Mouse (Mus musculus) MEL (cell line): ENCODE measurements at regions not wholly inside any gene's neighbourhood (a gene's known extent, or its start where the extent isn't known, plus 50 kb on each side); places are given as distances from the start of the nearest gene placed in this dataset.
"Not testable (repeated sequence)": the region's sequence is repeated elsewhere in the genome, so short reads cannot be mapped to it uniquely, and the experiment has no call there.

Source experiments
- DNase-seq: peaks from one replicate; pipeline ENCODE4 v3.0.0; 2011; ENCODE audit warnings: low read depth, low spot score
- H3K27ac ChIP-seq: 2 replicates; pipeline ENCODE4 v1.5.1; 2012; ENCODE audit warnings: low read depth, mild to moderate bottlenecking, control low read depth, low read length, moderate library complexity; ENCODE audit not compliant: control insufficient read depth
- H3K27me3 ChIP-seq, 2 experiments: fragments of 150-350 bp in 1 of 2; sonication (generic) in 1 of 2; 2 replicates each; pipeline ENCODE4 v1.6.1; 2012; ENCODE audit warnings: low read length in 2 of 2, mild to moderate bottlenecking in 2 of 2, improper control_type of control experiment in 1 of 2, moderate library complexity in 1 of 2; ENCODE audit not compliant: insufficient read depth in 2 of 2, control insufficient read depth in 1 of 2
- H3K36me3 ChIP-seq, 2 experiments: 2 replicates each; pipeline ENCODE4 v1.6.1; 2012 to 2014; ENCODE audit warnings: low read length in 2 of 2, improper control_type of control experiment in 1 of 2, inconsistent platforms in 1 of 2, mild to moderate bottlenecking in 1 of 2; ENCODE audit not compliant: insufficient read depth in 2 of 2, control insufficient read depth in 1 of 2
- H3K4me1 ChIP-seq, 2 experiments: fragments of 150-350 bp in 1 of 2; sonication (generic) in 1 of 2; 2 replicates each; pipeline ENCODE4 v1.6.1; 2012; ENCODE audit warnings: low read length in 2 of 2, improper control_type of control experiment in 1 of 2, mild to moderate bottlenecking in 1 of 2; ENCODE audit not compliant: insufficient read depth in 2 of 2, control insufficient read depth in 1 of 2
- H3K4me3 ChIP-seq, 2 experiments: fragments of 150-350 bp in 1 of 2; sonication (generic) in 1 of 2; 2 replicates each; pipeline ENCODE4 v1.5.1; 2012; ENCODE audit warnings: low read depth in 2 of 2, low read length in 2 of 2, mild to moderate bottlenecking in 2 of 2, moderate library complexity in 2 of 2, control low read depth in 1 of 2, improper control_type of control experiment in 1 of 2; ENCODE audit not compliant: control insufficient read depth in 1 of 2, insufficient read depth in 1 of 2
- H3K79me2 ChIP-seq: 2 replicates; pipeline ENCODE4 v1.6.1; 2012; ENCODE audit warnings: mild to moderate bottlenecking, low read length, moderate library complexity; ENCODE audit not compliant: control insufficient read depth, poor library complexity, insufficient read depth
- H3K9ac ChIP-seq: 2 replicates; pipeline ENCODE4 v1.6.1; 2012; ENCODE audit warnings: low read depth, mild to moderate bottlenecking, control low read depth, low read length, moderate library complexity; ENCODE audit not compliant: control insufficient read depth, poor library complexity, severe bottlenecking
- H3K9me3 ChIP-seq: fragments of 150-350 bp; sonication (generic); replicated peaks from 2 replicates; pipeline ENCODE4 v1.6.1; 2012; ENCODE audit warnings: mild to moderate bottlenecking, low read length, improper control_type of control experiment, moderate library complexity; ENCODE audit not compliant: insufficient read depth
- BHLHE40 ChIP-seq: IDR thresholded peaks from 2 replicates; pipeline ENCODE4 v1.6.1; 2012; ENCODE audit warnings: low read depth, mild to moderate bottlenecking, inconsistent platforms, low read length, improper control_type of control experiment, borderline replicate concordance
- CHD2 ChIP-seq: IDR thresholded peaks from 2 replicates; pipeline ENCODE4 v1.6.1; 2011; ENCODE audit warnings: low read length, improper control_type of control experiment
- CTCF ChIP-seq, 3 experiments: IDR thresholded peaks in 2 of 3; conservative IDR thresholded peaks in 1 of 3; 2 replicates each; pipeline ENCODE4 v1.5.1; 2011 to 2012; ENCODE audit warnings: low read length in 3 of 3, low read depth in 2 of 3, mild to moderate bottlenecking in 2 of 3, improper control_type of control experiment in 1 of 3, inconsistent platforms in 1 of 3, mixed read lengths in 1 of 3, moderate library complexity in 1 of 3; ENCODE audit not compliant: control insufficient read depth in 1 of 3, insufficient read depth in 1 of 3, poor library complexity in 1 of 3, severe bottlenecking in 1 of 3
- EP300 ChIP-seq, 2 experiments: IDR thresholded peaks; 2 replicates each; pipeline ENCODE4 v1.6.1; 2011; ENCODE audit warnings: improper control_type of control experiment in 2 of 2, low read length in 2 of 2, low read depth in 1 of 2, mild to moderate bottlenecking in 1 of 2
- GATA1 ChIP-seq: IDR thresholded peaks from 2 replicates; pipeline ENCODE4 v1.6.1; 2011; ENCODE audit warnings: low read depth, low read length, improper control_type of control experiment
- JUND ChIP-seq: IDR thresholded peaks from 2 replicates; pipeline ENCODE4 v1.6.1; 2011; ENCODE audit warnings: low read depth, mild to moderate bottlenecking, improper control_type of control experiment, low read length
- MAFK ChIP-seq: IDR thresholded peaks from 2 replicates; pipeline ENCODE4 v1.6.1; 2011; ENCODE audit warnings: low read depth, mild to moderate bottlenecking, low read length, improper control_type of control experiment, borderline replicate concordance
- MAX ChIP-seq: IDR thresholded peaks from 2 replicates; pipeline ENCODE4 v1.6.1; 2011; ENCODE audit warnings: low read length, improper control_type of control experiment
- MEF2A ChIP-seq: IDR thresholded peaks from 2 replicates; pipeline ENCODE4 v1.6.1; 2014; ENCODE audit warnings: low read depth, mild to moderate bottlenecking, inconsistent platforms, low read length, improper control_type of control experiment; ENCODE audit not compliant: poor library complexity, insufficient replicate concordance, severe bottlenecking; ENCODE audit errors: extremely low read depth
- MYB ChIP-seq: IDR thresholded peaks from 2 replicates; pipeline ENCODE4 v1.6.1; 2011; ENCODE audit warnings: mild to moderate bottlenecking, low read depth, low read length, improper control_type of control experiment
- MYC ChIP-seq: IDR thresholded peaks from 2 replicates; pipeline ENCODE4 v1.6.1; 2011; ENCODE audit warnings: low read depth, mild to moderate bottlenecking, low read length, improper control_type of control experiment, moderate library complexity
- NELFE ChIP-seq: IDR thresholded peaks from 2 replicates; pipeline ENCODE4 v1.6.1; 2011; ENCODE audit warnings: low read depth, low read length, improper control_type of control experiment
- NRF1 ChIP-seq: IDR thresholded peaks from 2 replicates; pipeline ENCODE4 v1.6.1; 2014; ENCODE audit warnings: low read depth, mild to moderate bottlenecking, inconsistent platforms, low read length, improper control_type of control experiment, moderate library complexity; ENCODE audit not compliant: poor library complexity, insufficient read depth, severe bottlenecking
- POLR2A ChIP-seq, 2 experiments: IDR thresholded peaks; 2 replicates each; pipeline ENCODE4 v1.6.1; 2011 to 2012; ENCODE audit warnings: low read length in 2 of 2, mild to moderate bottlenecking in 2 of 2, control low read depth in 1 of 2, improper control_type of control experiment in 1 of 2, low read depth in 1 of 2, moderate library complexity in 1 of 2; ENCODE audit not compliant: control insufficient read depth in 1 of 2, insufficient read depth in 1 of 2, poor library complexity in 1 of 2
- POLR2AphosphoS2 ChIP-seq: IDR thresholded peaks from 2 replicates; pipeline ENCODE4 v1.6.1; 2011; ENCODE audit warnings: low read length, improper control_type of control experiment
- RAD21 ChIP-seq: IDR thresholded peaks from 2 replicates; pipeline ENCODE4 v1.6.1; 2011; ENCODE audit warnings: mild to moderate bottlenecking, low read depth, low read length, improper control_type of control experiment
- RCOR1 ChIP-seq: IDR thresholded peaks from 2 replicates; pipeline ENCODE4 v1.6.1; 2012; ENCODE audit warnings: low read depth, mild to moderate bottlenecking, inconsistent platforms, low read length, improper control_type of control experiment
- TCF12 ChIP-seq: IDR thresholded peaks from 2 replicates; pipeline ENCODE4 v1.6.1; 2014; ENCODE audit warnings: low read depth, mild to moderate bottlenecking, inconsistent platforms, low read length, improper control_type of control experiment, moderate library complexity
- USF1 ChIP-seq: IDR thresholded peaks from 2 replicates; pipeline ENCODE4 v1.6.1; 2014; ENCODE audit warnings: low read depth, mild to moderate bottlenecking, inconsistent platforms, low read length, improper control_type of control experiment, moderate library complexity
- ZC3H11A ChIP-seq: IDR thresholded peaks from 2 replicates; pipeline ENCODE4 v1.6.1; 2012; ENCODE audit warnings: low read depth, mild to moderate bottlenecking, inconsistent platforms, low read length, improper control_type of control experiment
- ZNF384 ChIP-seq: IDR thresholded peaks from 2 replicates; pipeline ENCODE4 v1.6.1; 2012; ENCODE audit warnings: low read depth, mild to moderate bottlenecking, inconsistent platforms, low read length, improper control_type of control experiment

- DNase-seq, result no peak
- no peak overlapping the region for H3K9ac ChIP-seq
- H3K4me3 ChIP-seq, result no peak overlapping the region
- H3K9me3 ChIP-seq, result no peaks in the 10 kb centered on the region
- no peaks in the 10 kb centered on the region for H3K27me3 ChIP-seq
- H3K27ac ChIP-seq, result no peak overlapping the region
- no peaks in the 10 kb centered on the region for H3K36me3 ChIP-seq
- no peaks in the 10 kb centered on the region for H3K79me2 ChIP-seq
- TF ChIP-seq POLR2AphosphoS2 (no peak), MAFK (peak; percentile 18; the same call in 1 of the 2 replicates), RCOR1 (no peak), CTCF (IDR thresholded peaks at IDR 0.05 in 2 of 3, conservative IDR thresholded peaks at IDR 0.05 in 1 of 3; ENCODE audit: control insufficient read depth in 1 of 3, insufficient read depth in 1 of 3, low read depth in 2 of 3, low read length in 3 of 3, poor library complexity in 1 of 3, severe bottlenecking in 1 of 3) (no peak), BHLHE40 (no peak), GATA1 (no peak)
- TF ChIP-seq, all 39 proteins: peak for 1
- no peaks in the 10 kb centered on the region for H3K4me1 ChIP-seq
These were observed 367.0 kb downstream of the Tlr4 start for GRCm38 (mm10) chr4:67194425-67194824.

DNA sequence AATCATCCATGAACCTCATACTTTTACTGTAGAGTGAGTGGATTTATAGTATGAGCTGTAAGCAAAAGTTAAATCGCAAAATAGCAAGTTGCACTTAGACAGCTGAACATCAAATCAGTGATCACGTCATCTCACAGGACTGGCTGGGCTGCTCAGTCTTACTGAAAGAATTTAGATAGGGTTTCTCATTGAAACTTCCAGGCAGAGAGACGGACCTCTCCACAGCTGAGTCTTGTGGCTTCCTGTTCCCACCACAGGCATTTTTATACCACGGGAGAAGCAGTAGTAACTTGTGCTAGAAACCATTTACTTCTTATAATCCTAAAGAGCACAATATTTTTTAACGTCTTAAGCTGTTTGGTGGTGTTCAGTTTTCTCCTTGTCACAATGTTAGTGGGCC is 369.5 kb downstream of the Tlr4 start:
- H3K4me3 ChIP-seq, result no peak overlapping the region
- H3K9ac ChIP-seq, result no peak overlapping the region
- no peaks in the 10 kb centered on the region for H3K79me2 ChIP-seq
- H3K4me1 ChIP-seq, result no peaks in the 10 kb centered on the region
- TF ChIP-seq TCF12, result no peak
- TF ChIP-seq USF1, result no peak
- TF ChIP-seq MYC, result no peak
- no peak for TF ChIP-seq ZC3H11A
- no peak for TF ChIP-seq MAX
- TF ChIP-seq POLR2AphosphoS2, result no peak
- TF ChIP-seq JUND, result no peak
- no peak for TF ChIP-seq MEF2A
- no peak for TF ChIP-seq NRF1
- no peak for TF ChIP-seq CTCF (IDR thresholded peaks at IDR 0.05 in 2 of 3, conservative IDR thresholded peaks at IDR 0.05 in 1 of 3; ENCODE audit: control insufficient read depth in 1 of 3, insufficient read depth in 1 of 3, low read depth in 2 of 3, low read length in 3 of 3, poor library complexity in 1 of 3, severe bottlenecking in 1 of 3)
- no peak for TF ChIP-seq RAD21
- no peak for TF ChIP-seq NELFE
- TF ChIP-seq MYB, result no peak
- no peak for TF ChIP-seq EP300 (IDR thresholded peaks at IDR 0.05; ENCODE audit: low read depth in 1 of 2, low read length in 2 of 2)
- no peak for TF ChIP-seq POLR2A (IDR thresholded peaks at IDR 0.05; ENCODE audit: control insufficient read depth in 1 of 2, insufficient read depth in 1 of 2, low read depth in 1 of 2, low read length in 2 of 2, poor library complexity in 1 of 2)
- no peak for TF ChIP-seq CHD2
- no peak for TF ChIP-seq ZNF384
- no peak for TF ChIP-seq BHLHE40
- H3K9me3 ChIP-seq, result no peaks in the 10 kb centered on the region
- H3K27ac ChIP-seq, result no peak overlapping the region
- no peaks in the 10 kb centered on the region for H3K27me3 ChIP-seq
- DNase-seq, result no peak
- no peaks in the 10 kb centered on the region for H3K36me3 ChIP-seq

- not testable (repeated sequence) for DNase-seq, H3K36me3 ChIP-seq, H3K79me2 ChIP-seq, H3K9ac ChIP-seq, H3K9me3 ChIP-seq, H3K27me3 ChIP-seq, H3K4me3 ChIP-seq, H3K4me1 ChIP-seq, H3K27ac ChIP-seq
These were observed 381.0 kb downstream of the Tlr4 start for GRCm38 (mm10) chr4:67208406-67208805.
